Mouse (Mus musculus): Measurements from ENCODE around the gene Gimap9. TPM values are rescaled to one million over a fixed set of nuclear protein-coding genes. Genes with fewer than 3 reads are reported as not detected.

Gene Gimap9
- polyA plus RNA-seq, 1 experiment from 2014 or later, result 3.1 TPM

- Histone ChIP-seq H3K36me3 (ENCODE audit: control insufficient read depth, insufficient read depth, low read length) (no peaks in the 10 kb centered on the region), H3K27ac (ENCODE audit: low read length) (no peak overlapping the region), H3K27me3 (ENCODE audit: control insufficient read depth, insufficient read depth, low read depth, low read length) (no peaks in the 10 kb centered on the region), H3K9me3 (replicated peaks; ENCODE audit: control insufficient read depth, low read length, poor library complexity, severe bottlenecking) (no peaks in the 10 kb centered on the region), H3K4me1 (ENCODE audit: control insufficient read depth, insufficient read depth, low read length) (no peaks in the 10 kb centered on the region), H3K4me2 (ENCODE audit: low read length) (no peak overlapping the region), H3K9ac (ENCODE audit: low read depth, low read length) (no peak overlapping the region), H3K4me3 (ENCODE audit: low read depth, low read length) (no peak overlapping the region)
- no peak for ATAC-seq
- WGBS, result 85% methylated on average over 2 of the region's 2 CpGs
Observed at GRCm38 (mm10) chr6:48635105-48635504, 40.8 kb upstream of the Gimap9 start.

- Histone ChIP-seq H3K4me1 (ENCODE audit: control insufficient read depth, insufficient read depth, low read length) (no peaks in the 10 kb centered on the region), H3K4me3 (ENCODE audit: low read depth, low read length) (no peak overlapping the region), H3K9ac (ENCODE audit: low read depth, low read length) (no peak overlapping the region), H3K4me2 (ENCODE audit: low read length) (no peak overlapping the region), H3K36me3 (ENCODE audit: control insufficient read depth, insufficient read depth, low read length) (no peaks in the 10 kb centered on the region), H3K27ac (ENCODE audit: low read length) (no peak overlapping the region), H3K9me3 (replicated peaks; ENCODE audit: control insufficient read depth, low read length, poor library complexity, severe bottlenecking) (no peaks in the 10 kb centered on the region), H3K27me3 (ENCODE audit: control insufficient read depth, insufficient read depth, low read depth, low read length) (no peaks in the 10 kb centered on the region)
- no peak for ATAC-seq
- WGBS, result 47% methylated on average over 6 of the region's 6 CpGs
Observed at GRCm38 (mm10) chr6:48636515-48636914, 39.4 kb upstream of the Gimap9 start.

- no peaks in the 10 kb centered on the region for H3K9me3 ChIP-seq (replicated peaks; ENCODE audit: control insufficient read depth, low read length, poor library complexity, severe bottlenecking)
- H3K27ac ChIP-seq (ENCODE audit: low read length), result no peak overlapping the region
- ATAC-seq, result no peak
- no peaks in the 10 kb centered on the region for H3K4me1 ChIP-seq (ENCODE audit: control insufficient read depth, insufficient read depth, low read length)
- WGBS, result 62% methylated on average over 6 of the region's 6 CpGs
- H3K36me3 ChIP-seq (ENCODE audit: control insufficient read depth, insufficient read depth, low read length), result no peaks in the 10 kb centered on the region
- H3K4me3 ChIP-seq (ENCODE audit: low read depth, low read length), result no peak overlapping the region
- no peak overlapping the region for H3K9ac ChIP-seq (ENCODE audit: low read depth, low read length)
- no peaks in the 10 kb centered on the region for H3K27me3 ChIP-seq (ENCODE audit: control insufficient read depth, insufficient read depth, low read depth, low read length)
- no peak overlapping the region for H3K4me2 ChIP-seq (ENCODE audit: low read length)
Observed at GRCm38 (mm10) chr6:48637811-48638500, 38.0 kb upstream of the Gimap9 start.

GRCm38 (mm10) chr6:48638553-48638952, 37.4 kb upstream of the Gimap9 start:
- H3K4me1 ChIP-seq (ENCODE audit: control insufficient read depth, insufficient read depth, low read length), result no peaks in the 10 kb centered on the region
- H3K9me3 ChIP-seq (replicated peaks; ENCODE audit: control insufficient read depth, low read length, poor library complexity, severe bottlenecking), result no peaks in the 10 kb centered on the region
- H3K4me2 ChIP-seq (ENCODE audit: low read length), result no peak overlapping the region
- H3K27me3 ChIP-seq (ENCODE audit: control insufficient read depth, insufficient read depth, low read depth, low read length), result no peaks in the 10 kb centered on the region
- no peak overlapping the region for H3K27ac ChIP-seq (ENCODE audit: low read length)
- 79% methylated on average over 2 of the region's 2 CpGs for WGBS
- no peak overlapping the region for H3K9ac ChIP-seq (ENCODE audit: low read depth, low read length)
- ATAC-seq, result no peak
- no peaks in the 10 kb centered on the region for H3K36me3 ChIP-seq (ENCODE audit: control insufficient read depth, insufficient read depth, low read length)
- no peak overlapping the region for H3K4me3 ChIP-seq (ENCODE audit: low read depth, low read length)

- no peaks in the 10 kb centered on the region for H3K36me3 ChIP-seq (ENCODE audit: control insufficient read depth, insufficient read depth, low read length)
- no peaks in the 10 kb centered on the region for H3K4me1 ChIP-seq (ENCODE audit: control insufficient read depth, insufficient read depth, low read length)
- H3K27me3 ChIP-seq (ENCODE audit: control insufficient read depth, insufficient read depth, low read depth, low read length), result no peaks in the 10 kb centered on the region
- WGBS, result 81% methylated on average over 6 of the region's 6 CpGs
- H3K4me2 ChIP-seq (ENCODE audit: low read length), result no peak overlapping the region
- no peak for ATAC-seq
- no peak overlapping the region for H3K4me3 ChIP-seq (ENCODE audit: low read depth, low read length)
- no peak overlapping the region for H3K27ac ChIP-seq (ENCODE audit: low read length)
- H3K9me3 ChIP-seq (replicated peaks; ENCODE audit: control insufficient read depth, low read length, poor library complexity, severe bottlenecking), result no peaks in the 10 kb centered on the region
- H3K9ac ChIP-seq (ENCODE audit: low read depth, low read length), result no peak overlapping the region
Observed at GRCm38 (mm10) chr6:48641391-48641790, 34.5 kb upstream of the Gimap9 start.

- peak; percentile 28; the same call in 1 of the 2 replicates for ATAC-seq
- Histone ChIP-seq H3K9ac (ENCODE audit: low read depth, low read length) (no peak overlapping the region), H3K27me3 (ENCODE audit: control insufficient read depth, insufficient read depth, low read depth, low read length) (no peaks in the 10 kb centered on the region), H3K36me3 (ENCODE audit: control insufficient read depth, insufficient read depth, low read length) (no peaks in the 10 kb centered on the region), H3K27ac (ENCODE audit: low read length) (no peak overlapping the region), H3K9me3 (replicated peaks; ENCODE audit: control insufficient read depth, low read length, poor library complexity, severe bottlenecking) (no peaks in the 10 kb centered on the region), H3K4me3 (ENCODE audit: low read depth, low read length) (no peak overlapping the region), H3K4me1 (ENCODE audit: control insufficient read depth, insufficient read depth, low read length) (no peaks in the 10 kb centered on the region), H3K4me2 (ENCODE audit: low read length) (no peak overlapping the region)
- 22% methylated on average over 4 of the region's 4 CpGs for WGBS
Observed at GRCm38 (mm10) chr6:48642764-48643292, 33.1 kb upstream of the Gimap9 start.

- Histone ChIP-seq H3K27ac (ENCODE audit: low read length) (no peak overlapping the region), H3K9me3 (replicated peaks; ENCODE audit: control insufficient read depth, low read length, poor library complexity, severe bottlenecking) (no peaks in the 10 kb centered on the region), H3K36me3 (ENCODE audit: control insufficient read depth, insufficient read depth, low read length) (no peaks in the 10 kb centered on the region), H3K9ac (ENCODE audit: low read depth, low read length) (no peak overlapping the region), H3K4me2 (ENCODE audit: low read length) (no peak overlapping the region), H3K4me1 (ENCODE audit: control insufficient read depth, insufficient read depth, low read length) (no peaks in the 10 kb centered on the region), H3K27me3 (ENCODE audit: control insufficient read depth, insufficient read depth, low read depth, low read length) (no peaks in the 10 kb centered on the region), H3K4me3 (ENCODE audit: low read depth, low read length) (no peak overlapping the region)
- WGBS, result 11% methylated on average over 12 of the region's 12 CpGs
- ATAC-seq, result no peak
Observed at GRCm38 (mm10) chr6:48645660-48646308, 30.1 kb upstream of the Gimap9 start.

- Histone ChIP-seq H3K27me3 (ENCODE audit: control insufficient read depth, insufficient read depth, low read depth, low read length) (no peaks in the 10 kb centered on the region), H3K4me3 (ENCODE audit: low read depth, low read length) (no peak overlapping the region), H3K27ac (ENCODE audit: low read length) (no peak overlapping the region), H3K36me3 (ENCODE audit: control insufficient read depth, insufficient read depth, low read length) (no peaks in the 10 kb centered on the region), H3K4me1 (ENCODE audit: control insufficient read depth, insufficient read depth, low read length) (no peaks in the 10 kb centered on the region), H3K9me3 (replicated peaks; ENCODE audit: control insufficient read depth, low read length, poor library complexity, severe bottlenecking) (no peaks in the 10 kb centered on the region), H3K4me2 (ENCODE audit: low read length) (no peak overlapping the region), H3K9ac (ENCODE audit: low read depth, low read length) (no peak overlapping the region)
- ATAC-seq, result no peak
- WGBS, result 84% methylated on average over 4 of the region's 4 CpGs
Observed at GRCm38 (mm10) chr6:48646309-48646690, 29.6 kb upstream of the Gimap9 start.

- Histone ChIP-seq H3K36me3 (ENCODE audit: control insufficient read depth, insufficient read depth, low read length) (no peaks in the 10 kb centered on the region), H3K4me2 (ENCODE audit: low read length) (no peak within 1 kb of the TSS), H3K27ac (ENCODE audit: low read length) (no peak within 1 kb of the TSS), H3K4me1 (ENCODE audit: control insufficient read depth, insufficient read depth, low read length) (no peaks in the 10 kb centered on the region), H3K4me3 (ENCODE audit: low read depth, low read length) (no peak within 1 kb of the TSS), H3K9ac (ENCODE audit: low read depth, low read length) (no peak within 1 kb of the TSS), H3K9me3 (replicated peaks; ENCODE audit: control insufficient read depth, low read length, poor library complexity, severe bottlenecking) (no peaks in the 10 kb centered on the region), H3K27me3 (ENCODE audit: control insufficient read depth, insufficient read depth, low read depth, low read length) (no peaks in the 10 kb centered on the region)
- ATAC-seq, result no peak
- 43% methylated on average over 3 of the region's 3 CpGs for WGBS
Observed at GRCm38 (mm10) chr6:48646995-48647394, 28.9 kb upstream of the Gimap9 start, which contains the start of gene Gimap8. TSS of gene Gimap8 (plus strand) at chr6:48647234.
